Mouse (Mus musculus): ENCODE data around the gene Vwf. TPM values are rescaled to one million over a fixed set of nuclear protein-coding genes. Genes with fewer than 3 reads are reported as not detected.

The Vwf gene
- polyA plus RNA-seq (2017; shearing (Covaris generic)): 0.18 TPM

DNA sequence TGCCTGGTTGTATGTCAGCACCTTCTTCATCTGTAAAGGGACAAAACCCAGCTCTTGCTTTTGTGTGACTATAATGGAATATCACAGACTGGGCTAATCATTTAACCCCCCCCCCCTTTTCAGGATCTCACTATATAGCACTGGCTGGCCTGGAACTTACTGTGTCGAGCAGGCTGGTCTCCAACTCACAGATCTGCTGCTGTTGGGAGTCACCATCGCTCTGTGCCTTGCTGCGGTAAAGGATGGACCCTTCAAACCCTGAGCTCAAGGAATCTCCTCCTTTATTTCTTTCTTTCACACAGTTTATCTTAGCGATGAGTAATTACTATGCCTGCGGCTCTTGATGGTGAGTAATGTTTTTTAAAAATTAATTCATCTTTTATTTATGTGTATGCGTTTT, at the start of gene Vwf:
Vwf (plus strand) TSS at position 301 of the 400 bp plus-strand sequence.

DNA sequence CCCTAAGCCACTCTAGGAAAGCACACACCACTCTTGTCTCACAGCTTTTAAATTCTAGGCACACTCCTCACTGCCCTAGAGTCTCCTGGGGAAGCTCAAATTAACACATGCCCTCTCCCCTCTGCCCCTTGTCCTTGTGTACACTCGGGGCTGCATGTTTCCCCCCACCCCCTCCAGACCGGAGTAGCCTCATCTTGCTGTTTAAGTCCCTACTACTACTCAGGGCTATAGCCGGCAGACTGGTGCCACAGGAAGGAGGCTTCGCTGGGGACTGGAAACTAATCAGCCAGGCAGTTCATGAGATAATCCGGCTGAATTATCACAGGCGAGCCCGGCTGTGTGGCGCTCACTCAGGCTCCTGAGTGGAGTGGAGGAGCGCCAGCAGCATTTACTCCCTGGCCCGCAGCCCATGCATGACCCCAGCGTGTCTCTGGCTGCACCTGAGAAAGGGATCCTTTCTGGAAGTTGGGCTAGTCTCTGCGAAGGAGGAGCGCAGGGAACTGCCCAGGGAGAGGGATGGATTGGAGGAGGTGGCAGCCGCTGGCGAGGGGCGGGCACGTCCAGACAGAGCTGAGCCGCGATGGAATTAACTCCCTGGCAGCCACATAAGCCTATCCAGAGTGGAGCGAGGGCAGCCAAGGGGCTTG, 143.6 kb downstream of the Vwf start, which contains the start of gene Ano2:
Ano2 (plus strand) TSS at position 363 of the 647 bp plus-strand sequence.

Other genes starting within 250 kb of the Vwf start
- 0.17 TPM for gene Ltbr, start 232.9 kb upstream of the Vwf start, polyA plus RNA-seq (2017; shearing (Covaris generic))
- 0.22 TPM for gene Scnn1a, start 226.1 kb upstream of the Vwf start, polyA plus RNA-seq (2017; shearing (Covaris generic))
- 40.9 TPM for gene Tnfrsf1a, start 197.4 kb upstream of the Vwf start, polyA plus RNA-seq (2017; shearing (Covaris generic))
- 0.12 TPM for gene Plekhg6, start 166.0 kb upstream of the Vwf start, polyA plus RNA-seq (2017; shearing (Covaris generic))
- gene Cd9, start 52.0 kb upstream of the Vwf start, polyA plus RNA-seq (2017; shearing (Covaris generic)): 130 TPM
- gene Ano2, start 143.6 kb downstream of the Vwf start, polyA plus RNA-seq (2017; shearing (Covaris generic)): 0.10 TPM

Measured in CD4-positive, CD25-positive, alpha-beta regulatory T cell (primary cell).